Mouse (Mus musculus): ENCODE results near the gene Cog5.

The Cog5 gene

GRCm38 (mm10) chr12:31895095-31895734 lies 240.5 kb downstream of the Cog5 start:
- no peak for DNase-seq (ENCODE audit: low spot score)

GRCm38 (mm10) chr12:31895888-31896287 lies 241.2 kb downstream of the Cog5 start:
- DNase-seq (ENCODE audit: low spot score), result no peak

- no peak for DNase-seq (ENCODE audit: low spot score)
Observed at GRCm38 (mm10) chr12:31896295-31896694, 241.6 kb downstream of the Cog5 start.

- DNase-seq (ENCODE audit: low spot score), result no peak
Observed at GRCm38 (mm10) chr12:31896986-31897385, 242.3 kb downstream of the Cog5 start.

GRCm38 (mm10) chr12:31897456-31897855 lies 242.8 kb downstream of the Cog5 start:
- DNase-seq (ENCODE audit: low spot score), result no peak

- no peak for DNase-seq (ENCODE audit: low spot score)
Observed at GRCm38 (mm10) chr12:31900391-31900914, 245.8 kb downstream of the Cog5 start.

- no peak for DNase-seq (ENCODE audit: low spot score)
Observed at GRCm38 (mm10) chr12:31905696-31906551, 251.3 kb downstream of the Cog5 start.

GRCm38 (mm10) chr12:31907436-31907835 lies 252.8 kb downstream of the Cog5 start:
- DNase-seq (ENCODE audit: low spot score), result no peak

GRCm38 (mm10) chr12:31912966-31913551 lies 258.4 kb downstream of the Cog5 start:
- DNase-seq (ENCODE audit: low spot score), result no peak

- no peak for DNase-seq (ENCODE audit: low spot score)
Observed at GRCm38 (mm10) chr12:31913614-31914013, 258.9 kb downstream of the Cog5 start.

- no peak for DNase-seq (ENCODE audit: low spot score)
Observed at GRCm38 (mm10) chr12:31916691-31917090, 262.0 kb downstream of the Cog5 start.

- no peak for DNase-seq (ENCODE audit: low spot score)
Observed at GRCm38 (mm10) chr12:31917245-31917644, 262.6 kb downstream of the Cog5 start.

GRCm38 (mm10) chr12:31920464-31921405 lies 266.1 kb downstream of the Cog5 start:
- DNase-seq (ENCODE audit: low spot score), result no peak

GRCm38 (mm10) chr12:31924135-31924534 lies 269.5 kb downstream of the Cog5 start:
- no peak for DNase-seq (ENCODE audit: low spot score)

- DNase-seq (ENCODE audit: low spot score), result no peak
Observed at GRCm38 (mm10) chr12:31925343-31925742, 270.7 kb downstream of the Cog5 start.

- peak; percentile 9 for DNase-seq (ENCODE audit: low spot score)
Observed at GRCm38 (mm10) chr12:31926661-31927061, 272.0 kb downstream of the Cog5 start.

- DNase-seq (ENCODE audit: low spot score), result no peak
Observed at GRCm38 (mm10) chr12:31928498-31928897, 273.8 kb downstream of the Cog5 start.

- DNase-seq (ENCODE audit: low spot score), result no peak
Observed at GRCm38 (mm10) chr12:31931818-31932217, 277.1 kb downstream of the Cog5 start.

GRCm38 (mm10) chr12:31936657-31937300 lies 282.1 kb downstream of the Cog5 start:
- no peak for DNase-seq (ENCODE audit: low spot score)

- DNase-seq (ENCODE audit: low spot score), result no peak
Observed at GRCm38 (mm10) chr12:31937613-31938012, 282.9 kb downstream of the Cog5 start.

- DNase-seq (ENCODE audit: low spot score), result no peak
Observed at GRCm38 (mm10) chr12:31938391-31938997, 283.8 kb downstream of the Cog5 start.
